Mouse (Mus musculus) small intestine, adult 2 months (tissue): ENCODE data around the gene Txn1. TPM values are rescaled to one million over a fixed set of nuclear protein-coding genes. Genes with fewer than 3 reads are reported as not detected.

Source experiments
- H3K27ac ChIP-seq: fragments of 200-500 bp; 2 replicates; pipeline ENCODE4 v1.5.1; 2012; ENCODE audit warnings: low read depth, low read length, control low read depth, inconsistent platforms; ENCODE audit not compliant: insufficient read depth
- H3K27me3 ChIP-seq: fragments of 200-500 bp; 2 replicates; pipeline ENCODE4 v1.6.1; 2012; ENCODE audit warnings: mild to moderate bottlenecking, moderate library complexity, low read length, inconsistent platforms; ENCODE audit not compliant: control insufficient read depth, insufficient read depth
- H3K36me3 ChIP-seq: fragments of 200-500 bp; 2 replicates; pipeline ENCODE4 v1.6.1; 2012; ENCODE audit warnings: mild to moderate bottlenecking, low read length, control low read depth, inconsistent platforms; ENCODE audit not compliant: control insufficient read depth, insufficient read depth
- H3K4me1 ChIP-seq: fragments of 200-500 bp; 2 replicates; pipeline ENCODE4 v1.6.1; 2012; ENCODE audit warnings: low read length, inconsistent platforms, mixed read lengths; ENCODE audit not compliant: control insufficient read depth, insufficient read depth, insufficient read length
- H3K4me3 ChIP-seq: fragments of 200-500 bp; 2 replicates; pipeline ENCODE4 v1.5.1; 2012; ENCODE audit warnings: low read depth, mild to moderate bottlenecking, control low read depth, inconsistent platforms, low read length, moderate library complexity
- CTCF ChIP-seq: fragments of 200-500 bp; IDR thresholded peaks from 2 replicates; pipeline ENCODE4 v1.5.1; 2012; ENCODE audit warnings: low read depth, mild to moderate bottlenecking, control low read depth, inconsistent platforms, low read length, moderate library complexity, mixed read lengths; ENCODE audit not compliant: insufficient replicate concordance, insufficient read length; ENCODE audit errors: extremely low read depth
- POLR2A ChIP-seq: fragments of 200-500 bp; IDR thresholded peaks from 2 replicates; pipeline ENCODE4 v1.6.1; 2012; ENCODE audit warnings: low read depth, mild to moderate bottlenecking, control low read depth, inconsistent platforms, low read length, moderate library complexity
- WGBS: fragments of 180-500 bp; shearing (Covaris S2); methylation state at CpG from one replicate; pipeline ENCODE4 v1.1.7; 2018; 5-methylcytosine and 5-hydroxymethylcytosine counted together
- polyA plus RNA-seq: library from polyadenylated mRNA; depleted of rRNA; stranded (reverse); fragments of >200 nt; gene quantifications from 2 replicates; pipeline ENCODE4 v1.2.3, GENCODE M21; 2012

The Txn1 gene
- polyA plus RNA-seq, 1 experiment = 181 TPM

DNA sequence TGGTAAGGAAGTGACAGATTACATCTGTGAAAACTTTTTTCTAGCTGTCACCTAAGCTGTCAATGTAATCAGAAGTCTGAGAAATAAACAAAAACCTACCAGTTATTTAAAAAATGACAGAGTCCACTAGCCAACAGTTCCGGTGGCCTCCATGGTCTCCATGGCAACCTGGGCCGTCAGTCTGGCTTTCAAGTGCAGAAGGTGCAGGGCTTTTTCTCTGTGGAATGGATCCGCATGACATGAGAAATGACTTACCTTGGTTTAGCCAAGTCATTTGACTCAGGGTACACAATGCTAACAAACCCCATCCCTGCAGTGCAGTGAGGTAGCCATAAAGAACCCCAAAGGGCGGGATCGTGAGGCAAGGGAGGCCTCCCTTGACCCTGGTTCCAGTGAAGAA lies 34.0 kb downstream of the Txn1 start:
- Histone ChIP-seq H3K36me3 (no peaks in the 10 kb centered on the region), H3K27ac (no peak overlapping the region), H3K4me3 (no peak overlapping the region), H3K27me3 (no peaks in the 10 kb centered on the region), H3K4me1 (peaks cover 6% of the 10 kb centered on the region; the same call in 1 of the 2 replicates)
- TF ChIP-seq POLR2A = no peak
- 72% methylated on average over 5 of the region's 5 CpGs for WGBS

- WGBS = 90% methylated on average over 1 of the region's 1 CpGs
- no peak overlapping the region for H3K4me3 ChIP-seq
- H3K36me3 ChIP-seq = no peaks in the 10 kb centered on the region
- peaks cover 10% of the 10 kb centered on the region; the same call in 1 of the 2 replicates for H3K4me1 ChIP-seq
- no peaks in the 10 kb centered on the region for H3K27me3 ChIP-seq
- no peak overlapping the region for H3K27ac ChIP-seq
- no peak for TF ChIP-seq POLR2A
- no peak for TF ChIP-seq CTCF
Observed at GRCm38 (mm10) chr4:57920522-57920921, 35.7 kb downstream of the Txn1 start.

DNA sequence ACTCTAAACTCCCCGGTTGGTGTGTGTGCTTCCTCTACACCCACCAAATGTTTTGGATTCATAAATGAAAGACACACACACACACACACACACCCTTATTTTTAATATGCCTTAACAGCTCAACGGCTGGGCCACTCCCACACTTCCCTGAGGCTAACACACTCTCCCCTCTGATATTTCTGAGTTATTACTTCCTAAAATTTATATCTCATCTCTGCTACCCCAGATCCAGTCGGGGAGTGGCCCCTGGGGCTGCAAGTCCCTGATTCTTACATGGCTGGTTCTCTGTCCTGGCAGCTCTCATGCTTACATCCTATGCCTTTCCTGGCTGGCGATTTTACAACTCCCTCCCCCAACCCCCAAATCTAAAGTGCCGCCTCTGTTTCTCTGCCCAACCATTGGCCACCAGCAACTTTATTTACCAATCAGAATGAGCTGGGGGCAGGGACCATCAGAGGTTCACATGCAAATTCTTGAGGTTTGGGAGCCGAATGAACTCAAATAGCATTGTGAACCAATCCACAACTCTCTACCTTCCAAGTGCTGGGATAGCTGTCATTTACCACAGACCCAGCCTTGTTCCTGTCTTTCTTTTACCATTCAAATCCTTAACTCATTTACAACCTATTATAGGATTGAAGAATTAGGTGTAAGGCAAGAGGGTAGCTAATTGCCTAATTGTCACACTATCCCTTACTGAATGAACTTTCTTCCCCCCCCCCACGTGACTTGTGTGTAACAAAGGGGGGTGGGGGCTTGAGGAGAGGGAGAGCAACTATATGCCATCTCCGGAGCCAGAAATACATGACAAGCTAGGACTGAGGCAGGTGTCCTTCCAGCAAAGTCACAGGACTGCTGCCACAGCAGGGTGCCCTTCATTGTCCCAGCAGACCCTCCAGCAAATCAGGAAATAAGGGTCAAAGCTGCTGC lies 36.5 kb downstream of the Txn1 start:
- peaks cover 10% of the 10 kb centered on the region; the same call in 1 of the 2 replicates for H3K4me1 ChIP-seq
- WGBS = 24% methylated on average over 8 of the region's 8 CpGs

GRCm38 (mm10) chr4:57916711-57917110 lies 39.5 kb downstream of the Txn1 start:
- peak overlapping the region; percentile 70; the same call in 1 of the 2 replicates for H3K4me3 ChIP-seq
- no peaks in the 10 kb centered on the region for H3K27me3 ChIP-seq
- no peaks in the 10 kb centered on the region for H3K36me3 ChIP-seq
- WGBS = 28% methylated on average over 4 of the region's 4 CpGs
- peak overlapping the region; percentile 97 for H3K27ac ChIP-seq
- H3K4me1 ChIP-seq = peaks cover 10% of the 10 kb centered on the region; the same call in 1 of the 2 replicates
- no peak for TF ChIP-seq POLR2A
- no peak for TF ChIP-seq CTCF

More for the DNA sequence above, 36.5 kb downstream of the Txn1 start:
- no peak overlapping the region for H3K27ac ChIP-seq
- TF ChIP-seq POLR2A = no peak
- TF ChIP-seq CTCF = no peak
- no peaks in the 10 kb centered on the region for H3K27me3 ChIP-seq
- no peak overlapping the region for H3K4me3 ChIP-seq
- H3K36me3 ChIP-seq = no peaks in the 10 kb centered on the region

GRCm38 (mm10) chr4:57916201-57916661 lies 40.0 kb downstream of the Txn1 start, which contains the start of gene D630039A03Rik:
Gene D630039A03Rik (minus strand): TSS chr4:57916297.
- TF ChIP-seq CTCF = no peak
- TF ChIP-seq POLR2A = peak; percentile 34; the same call in 1 of the 2 replicates
- Histone ChIP-seq H3K36me3 (no peaks in the 10 kb centered on the region), H3K4me1 (peaks cover 10% of the 10 kb centered on the region; the same call in 1 of the 2 replicates), H3K4me3 (peak within 1 kb of the TSS; percentile 70), H3K27ac (peak within 1 kb of the TSS; percentile 97), H3K27me3 (no peaks in the 10 kb centered on the region)
- 8% methylated on average over 9 of the region's 9 CpGs for WGBS

- no peak for TF ChIP-seq CTCF
- peak overlapping the region; percentile 70 for H3K4me3 ChIP-seq
- no peaks in the 10 kb centered on the region for H3K27me3 ChIP-seq
- 9% methylated on average over 17 of the region's 17 CpGs for WGBS
- H3K27ac ChIP-seq = peak overlapping the region; percentile 97
- H3K4me1 ChIP-seq = peaks cover 10% of the 10 kb centered on the region; the same call in 1 of the 2 replicates
- H3K36me3 ChIP-seq = peaks cover 5% of the 10 kb centered on the region; the same call in 1 of the 2 replicates
Observed at GRCm38 (mm10) chr4:57915216-57915965, 40.8 kb downstream of the Txn1 start.
